Mouse (Mus musculus) heart, adult 11 months (tissue): ENCODE data around the gene Pde12.
A peak's percentile ranks its signal among the peaks of the same experiment; 100 is the strongest.

Experiments
- DNase-seq: peaks from one replicate; pipeline ENCODE4 v3.0.0; 2022

The Pde12 gene

GRCm38 (mm10) chr14:26639961-26640360, 29.7 kb downstream of the Pde12 start:
- peak; percentile 72 for DNase-seq

DNA sequence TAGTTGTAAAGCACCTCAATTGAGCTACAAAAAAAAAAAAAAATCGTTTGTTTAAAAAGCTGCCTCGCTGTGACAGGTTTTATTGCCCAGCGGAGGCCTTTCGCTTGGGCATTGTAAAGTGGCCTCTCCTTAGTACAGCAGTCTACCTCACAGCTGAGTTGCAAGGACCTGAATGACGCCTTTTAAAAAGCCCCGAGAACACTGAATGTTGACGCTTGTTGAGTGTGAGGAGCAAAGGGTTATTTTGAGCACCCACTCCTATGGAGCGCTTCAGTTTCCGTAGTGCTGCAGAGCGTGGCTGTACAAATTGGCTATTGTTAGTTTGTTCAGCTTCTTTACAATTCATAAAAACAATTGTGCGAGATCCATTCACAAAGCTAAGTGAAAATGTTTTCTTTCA, 30.4 kb downstream of the Pde12 start:
- peak; percentile 85 for DNase-seq

GRCm38 (mm10) chr14:26638708-26639084, 31.0 kb downstream of the Pde12 start:
- peak; percentile 98 for DNase-seq

- peak; percentile 100 for DNase-seq
Measured at GRCm38 (mm10) chr14:26637851-26638707, 31.6 kb downstream of the Pde12 start, which contains the start of gene Arf4. Arf4 (plus strand) TSS chr14:26638074.

DNA sequence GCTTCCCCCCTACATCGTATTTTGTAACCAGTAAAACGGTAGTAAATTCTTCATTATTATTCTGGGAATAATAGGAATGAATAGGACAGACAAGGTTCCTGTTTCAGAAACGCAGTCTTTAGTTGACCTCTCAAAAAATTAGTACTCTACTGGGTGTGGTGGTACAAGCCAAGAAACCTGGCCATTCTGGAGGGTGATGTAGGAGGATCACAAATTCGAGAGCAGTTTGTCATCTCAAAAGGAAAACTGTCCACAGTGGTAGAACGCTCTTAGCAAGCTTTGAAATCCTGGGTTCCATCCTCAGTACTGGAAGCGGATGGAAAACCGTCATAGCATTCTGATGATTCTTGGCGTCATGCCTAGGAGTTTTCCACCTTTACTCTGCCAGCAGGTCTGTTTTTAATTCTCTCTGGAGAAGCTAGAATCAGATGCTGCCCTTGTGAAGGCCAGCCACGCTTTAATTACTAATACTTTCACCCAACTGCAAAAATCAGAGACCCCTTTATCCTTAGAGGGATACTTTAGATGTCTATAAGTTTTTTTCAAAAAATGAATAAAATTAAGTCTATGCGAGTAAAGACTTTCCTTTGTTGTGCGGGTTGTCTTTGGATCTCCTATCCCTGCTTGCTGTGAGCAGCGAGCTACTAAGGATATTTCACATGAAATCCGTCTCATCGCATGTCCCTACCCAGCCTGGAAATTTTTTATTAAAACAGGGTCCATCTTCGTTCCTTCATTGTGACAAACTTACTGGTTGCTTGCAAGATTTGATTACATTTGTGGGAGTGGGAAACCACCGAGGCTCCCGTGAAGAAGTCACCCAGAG, 32.4 kb downstream of the Pde12 start:
- peak; percentile 93 for DNase-seq

DNA sequence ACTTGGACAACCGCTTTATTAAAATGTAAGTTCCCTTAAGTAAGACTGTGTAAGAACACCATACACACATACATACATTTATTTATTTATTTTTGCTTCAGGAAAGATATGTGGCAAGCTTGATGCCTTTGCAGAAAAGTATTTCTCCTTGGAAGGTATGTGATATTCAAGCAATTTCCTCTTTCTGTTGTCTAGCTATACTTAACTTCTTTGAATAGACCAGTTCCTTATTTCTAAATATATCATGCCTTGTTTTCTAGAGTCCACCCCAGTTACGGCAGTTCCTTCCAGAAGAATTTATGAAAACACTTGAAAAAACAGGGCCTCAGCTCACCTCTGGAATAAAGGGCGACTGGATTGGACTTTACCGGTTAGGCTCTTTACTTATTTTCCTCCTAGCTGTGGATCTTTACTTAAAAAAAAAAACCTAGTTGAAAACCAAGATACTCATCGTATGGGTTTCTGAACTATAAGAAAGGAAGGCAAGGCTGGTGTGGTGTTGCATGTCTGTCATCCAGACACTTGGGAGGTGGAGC, 43.0 kb downstream of the Pde12 start:
- DNase-seq = no peak

DNA sequence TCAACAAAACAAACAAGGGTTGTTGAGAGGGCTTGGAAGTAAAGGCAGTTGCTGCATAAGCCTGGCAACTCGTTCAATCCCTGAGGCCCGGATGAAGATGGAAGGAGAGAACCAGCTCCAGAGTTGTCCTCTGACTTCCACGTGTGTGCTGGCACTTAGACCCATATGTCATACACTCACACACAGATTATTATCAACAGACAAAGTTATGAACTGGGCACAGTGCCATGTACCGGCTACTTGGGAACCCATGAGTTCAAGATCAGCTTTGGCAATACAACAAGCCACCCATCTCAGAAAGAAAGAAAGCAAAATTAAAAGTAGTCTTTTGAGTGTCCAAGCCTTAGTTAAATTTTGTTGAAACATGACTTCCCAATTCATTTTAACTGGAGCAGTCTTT, 44.4 kb downstream of the Pde12 start:
- DNase-seq = peak; percentile 71

DNA sequence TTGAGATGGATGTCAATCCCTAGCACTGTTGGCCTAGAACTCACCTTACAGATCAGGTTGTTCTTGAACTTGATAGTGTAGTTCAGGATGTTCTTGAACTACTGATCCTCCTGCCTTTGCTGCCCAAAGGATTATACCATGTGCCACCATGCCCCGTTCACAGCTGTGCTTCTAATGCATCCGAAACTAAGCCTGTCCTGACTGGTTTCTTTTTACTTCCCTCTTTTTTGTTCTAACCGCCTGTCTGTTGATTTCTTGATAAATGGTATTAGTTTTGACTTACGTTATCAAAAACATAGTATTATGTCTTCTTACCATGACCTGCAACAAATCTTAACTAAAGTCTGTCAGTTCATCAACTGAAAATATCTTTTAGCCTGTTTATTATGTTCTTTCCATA, 59.0 kb downstream of the Pde12 start:
- no peak for DNase-seq
